Mouse (Mus musculus) layer of hippocampus, postnatal 25 days (tissue): ENCODE data around the gene Gid8. TPM values are rescaled to one million over a fixed set of nuclear protein-coding genes. Genes with fewer than 3 reads are reported as not detected.
"Not testable (repeated sequence)": the region's sequence is repeated elsewhere in the genome, so short reads cannot be mapped to it uniquely, and the experiment has no call there.

Experiments
- DNase-seq, 2 experiments: peaks; one replicate each; pipeline ENCODE4 v3.0.0; 2022; ENCODE audit warnings: mixed read lengths in 2 of 2, low spot score in 1 of 2; ENCODE audit errors: extremely low spot score in 1 of 2
- total RNA-seq, 2 experiments: library from RNA; stranded (reverse); gene quantifications; 2 replicates each; pipeline ENCODE4 v1.2.3; 2021

The Gid8 gene
- total RNA-seq, 2 experiments from 2014 or later = 60.5 to 62.2 TPM

DNA sequence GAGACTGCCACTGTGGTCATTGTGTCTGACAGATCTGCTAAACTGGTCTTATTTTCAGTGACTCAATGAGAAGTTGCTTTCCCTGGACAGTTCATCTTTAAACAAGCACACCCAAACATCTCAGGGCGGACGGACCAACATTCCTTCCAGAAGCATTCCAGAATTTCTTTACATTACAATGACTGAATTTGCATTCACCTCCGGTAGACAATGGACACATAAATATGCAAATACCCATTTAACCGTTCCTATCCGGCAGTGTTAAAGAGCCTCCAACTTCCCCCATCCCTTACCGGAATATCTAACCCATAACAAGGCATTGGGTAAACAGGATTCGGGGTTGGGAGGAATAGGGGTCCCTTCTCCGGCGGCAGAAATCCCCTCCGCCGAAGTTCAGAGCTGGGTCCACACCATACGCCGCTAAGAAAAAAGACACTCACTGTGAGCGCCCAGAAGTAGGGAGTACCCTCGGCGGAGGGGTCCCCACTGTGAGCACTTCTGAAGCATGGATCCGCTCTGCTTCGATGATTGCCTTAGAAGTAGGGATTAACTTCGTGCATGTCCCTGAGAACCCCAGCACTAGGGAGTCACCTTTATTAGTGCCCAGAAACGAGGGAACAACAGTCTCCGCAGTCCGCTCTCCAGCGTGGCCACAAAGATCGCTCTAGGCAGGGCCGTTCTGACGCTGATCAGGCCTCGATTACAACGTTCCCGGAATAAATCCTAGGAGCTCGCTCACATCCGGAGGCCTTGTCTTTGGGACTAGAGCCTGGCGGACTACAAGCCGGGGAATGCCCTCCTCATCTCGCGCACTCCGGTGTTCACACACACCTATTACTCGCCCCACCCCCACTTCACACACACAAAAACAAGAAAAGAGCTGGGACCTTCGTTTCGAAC is 644 bp upstream of the Gid8 start:
- DNase-seq = no peak

DNA sequence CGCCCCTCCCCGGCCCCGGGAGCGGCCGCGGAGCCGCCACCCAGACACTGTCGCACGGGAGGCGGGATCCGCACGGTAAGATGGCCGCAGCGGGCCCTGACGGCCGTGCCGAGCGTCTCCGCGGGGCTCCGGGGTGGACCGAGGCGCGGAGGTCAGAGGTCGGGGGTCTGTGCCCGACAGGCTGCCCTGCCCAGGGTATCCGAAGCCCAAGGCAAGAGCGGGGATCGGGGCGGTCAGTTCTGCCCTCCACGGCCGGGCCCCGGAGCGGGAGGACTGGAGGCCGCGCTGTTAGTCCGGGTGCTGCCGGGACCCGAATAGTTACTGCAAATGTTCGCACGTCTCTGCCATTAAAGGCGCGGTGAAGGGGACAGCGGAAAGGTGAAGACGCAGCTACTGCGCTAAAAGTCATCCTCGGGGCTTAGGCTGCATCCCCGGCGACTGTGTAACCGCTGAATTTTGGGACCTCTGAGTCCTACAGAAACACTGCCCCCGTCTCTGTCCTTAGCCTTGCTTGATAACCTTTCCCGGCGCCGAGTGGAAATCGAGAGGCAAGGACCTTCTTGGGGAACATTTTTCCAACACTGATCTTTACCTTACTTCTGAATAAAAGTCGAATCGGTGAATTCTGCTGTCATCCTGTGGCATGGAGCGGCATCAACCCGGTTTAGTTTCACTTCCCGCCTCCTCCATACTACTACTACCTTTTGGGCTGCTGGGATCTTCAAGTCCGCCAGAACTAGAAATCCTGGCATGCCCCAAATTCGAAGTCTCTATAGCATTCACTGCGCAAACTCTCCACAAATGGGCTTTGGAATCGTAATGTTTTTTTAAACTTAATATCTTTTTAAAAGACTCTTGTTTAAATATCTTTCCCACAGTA is 599 bp downstream of the Gid8 start:
- DNase-seq = peak; percentile 54 to 73

DNA sequence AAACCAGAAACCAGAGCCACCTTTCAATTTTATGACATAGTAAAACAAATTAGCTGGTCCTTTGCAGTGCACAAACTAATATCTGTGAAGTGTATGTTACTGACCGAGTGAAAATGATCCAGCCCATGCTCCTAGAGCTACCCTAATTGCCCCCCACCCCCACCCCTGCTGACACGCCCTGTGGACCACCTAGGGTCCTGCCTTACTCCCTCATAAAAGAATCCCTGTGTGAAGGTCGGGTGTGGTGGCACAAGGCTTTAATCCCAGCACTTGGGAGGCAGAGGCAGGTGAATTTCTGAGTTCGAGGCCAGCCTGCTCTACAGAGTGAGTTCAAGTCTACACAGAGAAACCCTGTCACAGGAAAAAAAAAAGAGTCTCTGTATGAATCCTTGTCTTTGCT is 1.6 kb downstream of the Gid8 start:
- no peak for DNase-seq

DNA sequence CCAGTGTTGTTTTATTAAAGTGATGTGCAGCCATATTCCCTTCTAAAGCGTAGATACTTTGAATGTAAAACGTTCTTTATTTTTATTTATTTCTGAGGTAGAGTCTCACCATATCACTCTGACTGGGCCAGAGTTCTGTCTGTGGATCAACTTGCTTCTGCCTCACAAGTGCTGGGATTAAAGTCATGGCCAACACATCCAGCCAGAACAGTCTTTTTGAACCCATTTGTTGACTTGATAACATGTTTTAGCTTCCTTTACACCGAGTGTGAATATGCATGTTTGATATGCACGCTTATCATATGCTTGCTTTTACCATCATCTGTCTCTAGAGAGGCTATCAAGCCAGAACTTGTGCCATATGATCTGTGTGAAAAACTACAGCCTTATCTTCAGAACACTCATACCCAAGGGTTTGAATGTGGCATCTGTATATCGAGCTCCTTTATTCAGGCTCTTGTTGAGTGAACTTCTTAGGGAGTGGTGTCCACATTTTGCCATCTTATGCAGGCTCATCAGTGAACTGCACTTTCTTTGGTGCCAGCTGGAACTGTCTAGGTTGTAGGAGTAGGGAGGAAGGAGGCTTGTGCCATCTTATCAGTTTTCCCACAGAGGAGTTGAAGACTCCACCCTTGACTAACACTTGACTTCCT is 2.2 kb downstream of the Gid8 start:
- no peak for DNase-seq

DNA sequence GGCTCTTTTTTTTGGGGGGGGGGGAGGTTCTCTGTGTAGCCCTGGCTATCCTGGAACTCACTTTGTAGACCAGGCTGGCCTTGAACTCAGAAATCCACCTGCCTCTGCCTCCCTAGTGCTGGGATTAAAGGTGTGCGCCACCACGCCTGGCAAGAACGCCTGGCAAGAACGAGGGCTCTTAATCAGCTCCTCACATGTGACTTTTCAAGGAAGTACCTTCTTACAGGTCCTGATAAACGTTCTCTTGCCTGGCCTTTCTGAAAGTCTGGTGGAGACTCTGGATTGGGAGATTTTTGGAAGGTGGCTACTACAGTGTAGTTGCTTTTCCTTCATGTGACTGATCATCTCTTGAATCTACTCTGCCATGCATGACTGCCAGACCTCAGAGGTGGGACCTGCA is 12.8 kb downstream of the Gid8 start:
- DNase-seq = not testable (repeated sequence)

DNA sequence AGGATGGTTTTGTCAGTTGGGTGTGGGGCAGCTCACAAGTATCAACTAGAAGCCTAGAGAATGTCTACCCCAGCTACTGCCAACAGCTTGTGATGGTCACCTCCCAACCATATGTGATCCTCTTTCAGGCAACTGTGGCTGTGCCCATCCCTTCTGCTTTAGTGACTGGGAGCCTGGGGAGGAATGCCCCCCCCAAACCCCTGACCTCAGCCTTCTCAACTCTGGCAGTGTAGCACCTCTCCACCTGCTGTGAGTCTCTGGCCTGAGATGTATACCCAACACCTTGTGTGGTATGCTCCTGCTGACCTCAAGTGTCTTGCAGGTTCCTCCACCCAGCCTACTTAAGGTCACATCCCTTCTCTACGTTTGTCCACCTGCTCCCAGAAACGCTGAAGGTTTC is 13.9 kb downstream of the Gid8 start:
- DNase-seq = no peak

DNA sequence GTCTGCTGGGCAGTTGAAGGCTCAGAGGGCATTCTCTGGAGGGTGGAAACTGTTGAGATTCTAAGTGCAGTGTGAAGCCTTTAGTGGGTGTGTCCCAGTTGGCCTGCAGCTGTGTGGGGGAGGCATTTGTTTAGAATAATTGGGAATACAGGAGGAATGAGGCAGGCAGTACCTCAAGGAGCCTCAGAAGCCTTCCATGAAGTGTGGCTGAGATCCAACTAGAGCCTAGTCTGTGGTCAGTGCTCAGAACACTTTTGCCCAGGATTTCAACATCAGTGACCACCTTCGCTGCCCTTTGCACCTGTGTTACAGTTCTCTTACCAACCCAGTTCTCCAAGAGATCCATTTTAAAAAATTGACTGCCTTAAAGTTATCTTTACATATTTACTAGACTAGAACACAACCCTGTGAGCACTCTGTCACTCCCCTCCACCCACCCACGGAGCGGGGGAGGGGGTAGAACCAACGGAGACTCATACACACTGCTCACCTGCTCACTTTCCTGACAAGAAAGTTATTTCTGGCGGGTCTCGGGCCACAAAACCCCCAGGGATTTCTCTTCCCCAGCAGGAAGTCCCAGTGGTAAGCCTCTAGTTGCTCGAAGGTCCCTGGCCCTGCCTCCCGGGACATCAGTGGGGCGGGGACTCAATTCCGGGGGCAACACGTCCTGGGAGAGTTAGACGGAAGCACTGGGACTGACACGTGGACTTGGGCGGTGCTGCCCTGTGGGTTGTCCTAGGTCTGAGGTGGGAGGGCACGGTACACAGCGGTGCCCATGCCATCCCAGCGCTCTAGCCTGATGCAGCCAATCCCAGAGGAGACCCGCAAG is 14.9 kb downstream of the Gid8 start, which contains the start of gene Slc17a9:
Slc17a9 (plus strand) TSS at position 679 of the 829 bp plus-strand sequence.
- no peak for DNase-seq

DNA sequence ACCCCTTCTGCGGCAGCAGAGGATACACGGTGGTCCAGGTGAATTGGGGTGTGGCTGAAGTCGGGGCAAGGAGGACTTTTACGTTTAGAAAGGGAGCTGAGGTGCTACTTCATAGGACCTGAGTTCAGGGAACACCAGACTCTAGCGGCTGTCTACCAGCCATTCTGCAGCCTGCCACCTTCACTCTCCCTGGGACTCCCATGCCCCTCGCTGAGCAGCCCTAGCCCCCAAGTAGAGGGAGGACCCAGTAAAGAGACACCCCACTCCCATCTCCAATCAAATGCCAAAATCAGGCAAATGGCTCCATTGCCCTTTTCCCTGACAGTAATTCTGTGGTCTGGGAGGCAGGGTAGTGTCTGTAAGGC is 15.5 kb downstream of the Gid8 start:
- no peak for DNase-seq

DNA sequence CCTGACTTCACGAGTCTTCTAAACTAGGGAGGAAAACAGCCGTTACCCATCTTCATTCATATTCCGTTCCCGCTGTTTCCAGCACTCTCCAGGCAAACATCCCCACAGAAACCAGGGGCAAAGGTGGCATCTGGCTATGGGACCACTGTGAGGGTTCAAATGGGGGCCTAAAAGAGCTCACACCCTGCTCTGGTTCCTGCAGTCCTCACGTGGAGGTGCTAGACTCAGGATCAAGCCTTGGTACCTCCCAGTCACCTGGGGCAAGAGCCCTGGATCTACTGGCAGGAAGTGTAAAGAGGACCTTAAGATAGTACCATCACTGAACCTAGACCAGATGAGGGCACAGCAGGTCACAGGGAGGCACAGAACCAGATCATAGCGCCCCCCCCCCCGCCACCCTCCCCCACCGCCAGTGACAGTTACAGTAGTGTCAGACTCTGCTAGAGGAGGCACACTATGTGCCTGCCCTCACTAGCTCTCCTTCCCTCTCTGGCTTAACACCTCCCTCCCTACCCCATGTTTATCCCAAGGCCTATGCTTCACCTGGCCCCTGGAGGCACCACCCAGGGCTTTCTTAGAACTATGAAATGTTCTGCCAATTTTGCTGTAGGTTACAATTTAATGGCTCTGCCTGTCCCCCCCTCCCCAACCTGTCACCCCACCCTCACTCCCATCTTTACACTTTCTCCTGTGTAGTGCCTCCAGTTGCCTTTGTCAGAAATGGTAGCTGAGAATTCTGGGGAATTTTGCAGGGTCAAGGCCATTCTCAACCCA is 16.1 kb downstream of the Gid8 start:
- DNase-seq = no peak

DNA sequence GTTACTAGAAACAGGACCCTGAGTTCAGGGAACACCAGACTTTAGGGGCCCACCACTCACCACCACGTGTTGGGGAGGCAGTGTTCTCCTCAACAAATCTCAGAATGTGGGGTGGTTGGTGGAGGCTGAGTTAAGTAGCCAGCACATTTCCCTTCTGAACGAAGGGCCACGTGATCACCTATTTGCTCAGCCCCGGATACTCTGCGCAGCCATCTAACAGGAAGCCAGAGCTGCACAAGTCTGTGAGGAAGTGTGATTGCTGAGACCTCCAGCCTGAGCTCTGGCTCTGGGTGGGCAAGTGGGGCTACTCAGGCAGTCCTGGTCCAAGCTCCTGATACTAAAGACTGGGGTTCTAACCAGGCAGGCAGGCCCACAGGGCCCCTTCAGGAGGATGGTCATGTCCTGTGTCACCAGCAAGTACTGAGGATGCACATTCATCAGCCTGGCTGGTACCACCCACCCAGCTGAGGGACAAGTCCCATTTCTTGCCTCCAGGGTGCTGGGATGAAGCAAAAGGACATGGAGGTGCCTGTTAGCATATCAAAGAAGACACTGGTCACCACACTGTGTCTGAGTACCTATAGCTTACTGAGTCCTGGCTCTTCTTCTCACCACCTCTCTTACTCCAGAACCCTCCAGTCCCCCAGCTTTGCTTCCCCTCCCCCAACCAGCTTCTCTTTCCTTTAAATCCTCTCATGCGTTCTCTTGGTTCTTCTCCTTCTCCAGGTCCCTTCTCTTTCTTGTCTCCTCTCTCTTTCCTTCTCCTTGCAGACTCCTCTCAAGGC is 16.9 kb downstream of the Gid8 start:
- no peak for DNase-seq

DNA sequence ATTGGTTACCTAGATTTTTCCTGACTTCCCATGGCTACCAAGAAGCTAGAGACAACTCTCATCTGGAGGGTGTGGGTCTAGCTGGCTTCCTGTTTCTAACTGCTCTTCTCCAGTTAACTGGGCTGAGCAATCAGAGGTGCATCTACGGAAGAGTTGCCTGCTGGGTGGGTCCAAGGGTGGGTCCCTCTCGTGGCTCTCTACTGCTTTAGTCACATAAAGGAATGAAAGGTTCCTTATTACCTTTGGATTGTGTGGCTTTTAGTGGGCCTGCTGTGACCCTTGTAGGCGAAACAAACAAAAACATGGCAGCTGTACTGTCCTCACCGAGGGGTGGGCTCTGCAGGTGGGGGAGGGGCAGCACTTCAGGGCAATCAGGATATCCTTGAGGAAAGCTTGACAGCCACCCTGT is 17.7 kb downstream of the Gid8 start:
- no peak for DNase-seq

DNA sequence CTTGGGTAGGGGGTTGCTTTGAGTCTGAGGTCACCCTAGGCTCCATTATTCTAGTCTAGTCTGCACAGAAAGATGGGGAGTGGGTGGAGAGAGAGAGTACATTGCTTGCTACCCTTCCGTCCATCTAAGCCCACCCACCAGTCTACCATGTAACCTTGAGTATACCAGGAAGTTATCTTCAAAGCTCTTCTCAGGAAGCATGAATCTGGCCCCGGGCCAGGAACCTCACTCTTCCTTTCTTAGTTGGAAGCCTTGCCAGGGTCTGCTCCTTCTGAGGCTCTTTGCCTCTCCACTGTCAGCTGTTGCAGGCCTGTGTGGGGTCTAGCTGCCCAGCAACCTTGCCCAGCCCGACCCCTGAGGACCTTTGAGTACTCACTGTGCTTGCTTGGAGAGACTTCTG is 21.1 kb downstream of the Gid8 start:
- no peak for DNase-seq

DNA sequence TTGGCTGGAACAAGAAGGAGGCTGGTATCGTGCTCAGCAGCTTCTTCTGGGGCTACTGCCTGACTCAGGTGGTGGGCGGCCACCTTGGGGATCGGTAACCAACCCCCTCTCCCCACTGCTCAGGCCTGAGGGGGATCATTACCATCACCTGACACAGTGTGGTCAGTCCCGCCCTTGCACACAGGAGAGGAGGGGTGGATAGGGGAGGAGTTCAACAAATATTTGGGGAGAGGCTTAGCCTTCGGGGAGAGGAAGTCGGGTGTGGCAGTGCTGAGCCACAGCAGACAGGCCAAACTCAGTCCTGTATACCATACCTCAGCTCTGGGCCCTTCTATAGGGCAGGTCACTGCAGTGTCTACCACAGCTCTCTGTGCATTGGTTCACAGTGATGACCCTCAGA is 22.1 kb downstream of the Gid8 start:
- DNase-seq = no peak

DNA sequence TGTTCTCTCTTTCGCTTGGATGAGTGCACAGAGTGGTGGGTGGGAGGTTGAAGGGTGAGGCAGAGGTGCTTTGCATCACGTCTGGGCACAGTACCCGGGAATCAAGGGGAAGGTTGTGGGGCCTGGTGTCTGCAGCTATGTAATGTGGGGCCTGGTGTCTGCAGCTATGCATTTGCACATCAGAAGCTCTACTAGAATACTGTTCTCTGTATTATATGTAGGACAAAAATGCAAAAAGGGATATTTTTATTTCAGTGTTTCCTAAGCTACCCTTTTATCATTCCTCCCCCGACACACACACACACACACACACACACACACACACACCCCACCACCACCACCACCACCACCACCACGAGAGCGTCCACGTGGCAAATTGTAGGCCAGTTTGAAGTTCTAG is 25.3 kb downstream of the Gid8 start:
- no peak for DNase-seq

DNA sequence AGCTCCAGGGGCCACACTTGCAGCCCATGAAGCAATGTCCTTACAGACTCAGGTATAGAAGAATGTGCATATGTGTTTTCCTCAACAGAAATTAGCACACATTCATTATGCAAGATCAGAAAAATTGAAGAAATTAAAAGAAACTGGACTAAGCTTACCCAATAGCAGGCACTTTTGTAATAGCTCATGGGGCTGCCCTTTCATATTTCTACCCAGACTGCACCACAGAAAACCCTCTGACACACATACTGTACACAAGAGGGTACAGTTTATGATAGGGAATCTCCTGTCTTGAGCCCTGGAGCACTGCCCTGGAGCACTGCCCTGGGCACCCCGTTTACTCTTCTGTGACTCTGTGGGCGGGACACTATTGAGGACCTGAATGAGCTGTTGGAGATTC is 28.1 kb downstream of the Gid8 start:
- DNase-seq = no peak

DNA sequence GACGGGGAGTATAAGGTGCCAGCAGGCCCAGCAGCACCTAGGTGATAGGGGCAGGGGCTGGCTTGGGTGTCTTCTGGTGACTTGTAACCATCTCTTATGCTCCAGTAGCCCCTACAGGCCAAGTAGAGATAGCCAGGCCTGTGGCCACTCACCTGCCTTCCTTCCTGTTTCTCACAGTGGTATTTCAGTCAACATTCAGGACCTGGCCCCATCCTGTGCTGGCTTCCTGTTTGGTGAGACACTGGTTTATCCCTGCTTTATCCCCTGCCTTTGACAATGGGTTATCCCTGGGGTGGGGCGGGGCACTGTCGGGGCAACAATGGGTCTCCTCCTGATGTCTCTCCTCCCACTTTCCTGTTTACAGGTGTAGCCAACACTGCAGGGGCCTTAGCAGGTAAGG is 30.4 kb downstream of the Gid8 start:
- no peak for DNase-seq

DNA sequence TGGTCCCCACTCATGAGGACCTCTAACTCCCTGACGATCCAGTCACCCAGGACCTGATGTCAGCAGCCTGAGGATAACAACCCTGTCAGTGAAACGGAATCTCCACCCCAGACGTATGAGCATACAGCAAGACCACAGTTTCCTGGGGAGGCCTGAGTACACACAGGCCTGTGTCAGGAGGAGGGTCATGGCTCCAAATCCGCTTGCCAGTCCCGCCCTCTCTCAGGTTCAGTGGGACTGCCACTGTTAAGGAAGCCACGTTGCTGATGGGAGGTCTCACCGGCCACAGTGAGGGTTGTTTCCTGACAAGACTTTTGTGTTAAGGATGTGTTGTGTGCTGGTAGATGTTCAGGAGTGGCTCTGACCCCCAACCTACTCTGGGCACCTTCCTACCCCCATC is 31.5 kb downstream of the Gid8 start:
- DNase-seq = no peak

DNA sequence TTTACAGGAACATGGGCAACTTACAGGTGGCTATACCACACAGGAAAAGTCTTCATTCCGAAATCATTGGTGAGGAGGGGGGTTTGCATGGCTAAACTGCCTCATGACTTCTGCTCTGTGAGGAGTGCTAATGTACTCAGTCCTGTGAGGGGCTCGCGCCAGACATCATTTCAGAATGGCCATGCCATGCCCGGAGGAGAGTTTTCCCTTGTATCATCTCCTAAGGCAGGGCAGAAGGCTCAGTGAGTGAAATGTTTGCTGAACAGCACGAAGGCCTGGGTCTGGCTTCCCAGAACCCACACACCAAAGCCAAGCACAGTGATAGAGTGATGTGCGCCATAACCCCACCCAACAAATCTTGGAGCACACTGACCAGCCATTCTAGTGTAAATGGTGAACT is 32.9 kb downstream of the Gid8 start:
- no peak for DNase-seq

DNA sequence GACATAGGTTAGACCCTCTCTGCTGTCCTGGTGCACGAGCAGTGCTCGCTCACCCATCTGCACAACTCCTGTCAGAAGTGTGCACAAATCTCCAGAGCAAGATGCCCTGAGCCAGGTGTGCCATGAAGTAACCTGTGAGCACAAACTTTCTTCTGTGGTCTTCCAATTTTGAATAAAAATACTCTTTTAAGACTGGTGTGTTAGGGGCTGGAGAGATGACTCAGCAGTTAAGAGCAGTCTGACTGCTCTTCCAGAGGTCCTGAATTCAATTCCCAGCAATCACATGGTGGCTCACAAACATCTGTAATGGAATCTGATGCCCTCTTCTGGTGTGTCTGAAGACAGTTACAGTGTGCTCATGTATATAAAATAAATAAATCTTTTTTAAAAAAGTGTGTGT is 33.4 kb downstream of the Gid8 start:
- no peak for DNase-seq
